Mouse (Mus musculus): Measurements from ENCODE around the gene Asic1.

Asic1 gene

GRCm38 (mm10) chr15:99670154-99670821, at the start of gene Asic1:
TSS of gene Asic1 (plus strand) at chr15:99670368.
- DNase-seq (ENCODE audit: low spot score in 2 of 2), result no peak

GRCm38 (mm10) chr15:99622063-99622462, 48.1 kb upstream of the Asic1 start:
- DNase-seq (ENCODE audit: low spot score in 2 of 2), result no peak

- DNase-seq (ENCODE audit: low spot score in 2 of 2), result no peak
Measured at GRCm38 (mm10) chr15:99631618-99632017, 38.5 kb upstream of the Asic1 start.

- DNase-seq (ENCODE audit: low spot score in 2 of 2), result no peak
Measured at GRCm38 (mm10) chr15:99634702-99635101, 35.5 kb upstream of the Asic1 start.

DNA sequence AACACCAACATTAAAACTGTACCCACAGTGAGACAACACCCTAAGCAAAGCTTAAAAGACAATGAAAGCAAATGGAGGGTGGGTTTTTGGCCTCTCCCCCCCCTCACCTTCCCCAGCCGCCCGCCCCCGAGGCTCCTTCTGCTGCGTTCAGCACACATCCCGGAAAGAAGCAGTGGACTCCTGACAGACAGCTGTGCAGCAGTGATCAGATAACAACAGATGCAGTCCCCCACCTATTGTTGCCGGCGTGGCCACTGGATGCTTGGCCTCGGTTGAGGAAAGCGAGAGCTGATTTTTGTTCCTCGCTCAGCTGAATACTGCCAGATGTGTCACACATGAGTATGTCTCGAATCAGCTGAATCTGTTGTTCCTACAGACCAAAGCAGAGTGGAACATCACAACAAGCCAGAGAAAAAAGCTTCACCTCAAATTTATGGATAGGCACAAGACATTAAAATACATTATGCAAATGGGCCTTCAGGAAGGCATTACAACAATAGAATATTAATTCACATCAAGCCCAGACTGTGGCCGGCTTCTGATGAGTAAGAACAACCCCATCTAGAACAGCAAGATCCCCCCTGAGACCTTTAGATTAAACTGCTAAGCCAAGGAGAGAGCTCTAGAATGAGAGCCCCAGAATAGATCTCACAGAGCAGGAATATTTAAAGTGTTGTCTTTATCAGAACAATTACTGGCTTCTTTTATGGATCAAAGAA, 32.6 kb upstream of the Asic1 start:
- DNase-seq (ENCODE audit: low spot score in 2 of 2), result no peak

DNA sequence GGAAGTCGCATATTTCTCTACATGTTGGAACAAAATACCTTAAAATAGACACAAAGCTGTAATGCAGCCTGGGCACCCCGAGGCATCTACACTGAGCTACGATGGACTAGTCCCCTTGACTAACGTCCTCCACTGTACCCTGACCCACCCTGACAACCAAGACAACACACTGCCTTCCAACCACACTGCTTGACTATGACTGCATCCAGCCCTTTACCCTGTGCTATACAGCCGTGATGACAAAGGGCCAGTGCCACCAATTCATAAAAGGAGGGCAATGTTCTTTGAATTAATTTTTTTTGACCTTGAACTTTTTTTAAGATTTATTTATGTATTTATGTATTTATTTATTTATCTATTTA, 32.1 kb upstream of the Asic1 start:
- no peak for DNase-seq (ENCODE audit: low spot score in 2 of 2)

GRCm38 (mm10) chr15:99642622-99643021, 27.5 kb upstream of the Asic1 start:
- no peak for DNase-seq (ENCODE audit: low spot score in 2 of 2)

GRCm38 (mm10) chr15:99643832-99644231, 26.3 kb upstream of the Asic1 start:
- DNase-seq (ENCODE audit: low spot score in 2 of 2), result no peak

DNA sequence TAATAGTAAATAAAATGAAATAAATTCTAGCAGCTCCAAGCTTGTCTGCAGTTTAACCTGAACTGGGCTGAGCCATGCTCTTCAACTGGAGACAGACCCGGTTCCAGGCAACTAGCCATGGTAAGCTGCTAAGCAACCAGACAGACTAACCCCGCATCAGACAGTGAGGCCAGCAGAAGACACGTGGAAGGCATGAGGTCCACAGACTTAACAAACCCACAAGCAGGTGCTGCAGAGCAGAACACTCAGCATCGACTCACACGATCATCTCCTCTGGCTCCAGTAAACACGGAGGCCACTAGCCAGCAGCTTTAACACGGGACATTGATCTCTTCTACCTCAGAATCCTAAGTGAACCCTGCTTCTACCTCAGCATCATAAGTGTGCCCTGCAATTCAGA, 25.4 kb upstream of the Asic1 start:
- DNase-seq (ENCODE audit: low spot score in 2 of 2), result no peak

DNA sequence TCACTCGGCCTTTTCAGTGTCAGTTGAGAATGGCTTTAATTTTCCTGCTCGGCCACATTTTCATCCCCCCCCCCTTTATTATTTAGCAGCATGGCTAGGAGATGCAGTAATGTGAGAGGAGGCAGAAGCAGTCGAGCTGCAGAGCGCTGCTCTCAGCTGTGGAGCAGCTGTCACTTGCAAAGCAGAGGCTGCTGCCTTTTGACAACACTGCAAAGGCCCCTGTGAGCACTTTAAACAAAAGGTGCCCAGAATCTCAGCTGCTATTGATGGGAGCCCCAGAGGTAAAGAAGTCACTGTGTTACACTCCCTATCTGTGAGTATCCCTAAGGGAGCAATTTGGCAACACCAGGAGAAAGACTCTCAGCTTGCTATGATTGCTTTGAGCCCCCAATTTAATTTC, 21.8 kb upstream of the Asic1 start:
- DNase-seq (ENCODE audit: low spot score in 2 of 2), result no peak

DNA sequence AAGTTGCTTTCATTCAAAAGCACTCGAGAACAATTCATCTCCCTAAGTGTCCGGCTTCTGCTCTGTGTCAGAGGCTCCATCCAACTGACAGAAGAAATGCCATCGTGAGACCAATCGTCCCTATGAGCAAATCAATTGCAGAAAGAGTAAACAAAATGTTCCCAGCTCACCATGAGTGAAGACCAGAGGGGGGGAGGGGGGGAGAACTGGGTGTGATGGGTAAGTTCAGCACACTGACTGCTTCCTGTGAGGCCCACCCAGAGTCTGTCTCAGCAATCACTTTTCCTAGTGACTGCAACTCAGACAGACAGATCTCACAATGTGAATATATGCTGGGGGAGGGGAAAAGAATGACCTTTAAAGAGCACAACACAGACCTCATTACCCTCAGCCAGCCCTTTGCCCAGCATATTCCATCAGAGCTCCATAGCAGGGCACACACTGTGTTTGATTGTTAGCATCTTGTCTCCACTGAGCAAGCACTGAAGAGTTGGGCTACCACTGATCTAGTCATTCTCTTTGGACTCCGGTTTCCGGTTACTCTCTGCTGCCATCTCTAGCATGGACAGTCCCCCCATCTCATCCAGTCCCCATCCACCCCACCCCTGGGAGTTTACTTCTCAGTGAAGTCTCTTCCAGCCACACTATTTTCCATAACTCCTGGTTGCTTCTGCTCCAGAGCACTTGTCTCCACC, 21.0 kb upstream of the Asic1 start:
- no peak for DNase-seq (ENCODE audit: low spot score in 2 of 2)

GRCm38 (mm10) chr15:99650304-99650703, 19.9 kb upstream of the Asic1 start:
- DNase-seq (ENCODE audit: low spot score in 2 of 2), result no peak

GRCm38 (mm10) chr15:99651163-99651872, 18.9 kb upstream of the Asic1 start, which contains the start of gene Racgap1:
TSS of gene Racgap1 (minus strand) at chr15:99651656.
- DNase-seq (ENCODE audit: low spot score in 2 of 2), result peak; percentile 95 to 97

DNA sequence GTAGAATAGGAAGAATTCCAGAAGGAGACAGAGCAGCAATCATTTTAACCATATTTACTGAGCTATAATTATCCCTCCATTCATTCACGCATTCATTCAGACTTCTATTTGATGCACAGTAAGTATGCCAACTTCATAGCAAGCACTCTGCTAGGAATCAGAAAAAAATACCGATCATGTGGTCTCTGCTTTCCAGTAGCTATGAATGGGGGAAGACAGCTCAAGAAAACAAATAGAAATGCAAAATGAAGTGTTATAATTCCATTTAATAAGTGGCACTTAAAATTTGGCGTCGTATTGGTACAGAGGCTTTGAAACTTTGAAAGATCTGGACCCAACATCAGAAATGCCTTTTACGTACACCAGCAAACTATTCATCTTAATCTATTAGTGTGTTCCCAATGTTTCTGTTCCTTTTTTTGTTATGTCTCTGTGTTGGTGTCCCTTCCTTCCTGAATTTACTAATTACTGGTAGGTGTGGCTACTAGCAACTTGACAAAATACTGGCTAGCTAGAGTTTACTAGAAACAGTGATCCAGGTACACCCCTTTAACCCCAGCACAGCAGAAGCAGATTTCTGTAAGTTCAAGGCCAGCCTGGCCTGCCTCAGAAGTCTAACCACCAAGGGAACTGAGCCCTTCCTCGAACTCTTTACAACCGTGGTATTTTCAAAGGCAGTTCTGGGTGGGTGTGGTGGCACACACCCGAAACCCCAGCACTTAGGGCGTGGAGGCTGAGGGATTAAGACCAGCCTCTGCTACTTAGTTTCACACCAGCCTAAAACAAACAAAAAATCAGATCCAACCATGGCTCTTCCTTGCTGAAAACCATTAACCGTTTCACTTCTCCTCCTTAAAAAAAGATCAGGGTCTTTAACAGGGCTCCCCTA, 17.9 kb upstream of the Asic1 start:
- DNase-seq (ENCODE audit: low spot score in 2 of 2), result peak; percentile 20 to 24

DNA sequence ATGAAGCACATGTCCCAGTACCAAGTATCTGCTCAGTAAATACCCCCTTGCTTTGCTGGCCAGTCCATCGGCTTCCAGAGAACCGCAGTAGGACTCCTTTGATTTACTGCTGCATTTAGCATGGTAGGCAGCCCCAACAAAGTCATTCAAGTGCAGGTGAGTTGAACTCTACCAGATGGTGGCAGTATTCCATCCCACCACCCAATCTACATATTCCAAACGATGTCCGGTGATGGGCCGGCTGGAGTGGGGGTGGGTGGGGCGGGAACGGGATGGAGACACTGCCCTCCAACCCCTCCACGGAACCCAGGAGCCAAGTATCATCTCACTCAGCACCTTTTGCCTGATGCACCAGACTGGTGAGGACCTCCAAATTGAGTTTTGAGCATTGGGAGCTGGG, 16.9 kb upstream of the Asic1 start:
- DNase-seq (ENCODE audit: low spot score in 2 of 2), result no peak

DNA sequence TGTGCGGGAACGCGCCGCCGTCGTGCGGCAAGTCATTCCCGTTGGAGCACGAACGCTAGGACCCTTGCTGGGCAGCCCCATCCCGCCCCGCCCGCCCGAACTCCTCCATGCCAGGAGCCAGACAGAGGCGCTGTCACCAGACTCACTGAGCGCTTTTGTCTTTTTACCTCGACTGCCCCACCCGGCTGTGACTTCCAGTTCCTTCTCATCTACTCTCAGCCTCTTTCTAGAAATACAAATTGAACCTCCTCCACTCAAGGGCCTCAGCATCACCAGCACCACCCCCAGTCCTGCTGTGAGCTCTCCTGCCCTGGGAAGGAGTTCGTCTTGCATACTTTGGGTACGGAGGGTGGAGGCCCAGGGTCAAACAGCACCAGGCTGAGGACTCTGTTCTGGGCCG, 16.3 kb upstream of the Asic1 start:
- no peak for DNase-seq (ENCODE audit: low spot score in 2 of 2)

DNA sequence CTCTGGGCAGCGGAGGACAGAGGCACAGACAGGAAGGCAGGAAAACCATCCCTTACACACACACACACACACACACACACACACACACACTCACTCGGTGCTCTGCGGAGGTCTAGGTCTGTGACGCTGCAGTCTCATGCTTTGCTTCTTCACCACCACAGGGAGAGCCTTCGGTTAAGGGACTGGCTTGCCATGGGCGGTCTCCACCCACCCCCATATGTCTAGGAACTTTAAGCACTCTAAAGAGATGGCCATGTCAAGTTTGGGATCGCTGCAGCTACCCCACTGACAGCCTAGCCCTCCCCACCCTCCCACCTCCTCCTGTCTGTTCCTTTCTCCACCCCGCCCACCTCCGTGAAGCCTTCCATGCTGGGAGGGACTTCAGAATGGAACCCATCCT, 14.2 kb upstream of the Asic1 start:
- DNase-seq (ENCODE audit: low spot score in 2 of 2), result no peak

GRCm38 (mm10) chr15:99658437-99658836, 11.7 kb upstream of the Asic1 start:
- DNase-seq (ENCODE audit: low spot score in 2 of 2), result no peak

GRCm38 (mm10) chr15:99661121-99661830, 8.9 kb upstream of the Asic1 start:
- DNase-seq (ENCODE audit: low spot score in 2 of 2), result no peak

DNA sequence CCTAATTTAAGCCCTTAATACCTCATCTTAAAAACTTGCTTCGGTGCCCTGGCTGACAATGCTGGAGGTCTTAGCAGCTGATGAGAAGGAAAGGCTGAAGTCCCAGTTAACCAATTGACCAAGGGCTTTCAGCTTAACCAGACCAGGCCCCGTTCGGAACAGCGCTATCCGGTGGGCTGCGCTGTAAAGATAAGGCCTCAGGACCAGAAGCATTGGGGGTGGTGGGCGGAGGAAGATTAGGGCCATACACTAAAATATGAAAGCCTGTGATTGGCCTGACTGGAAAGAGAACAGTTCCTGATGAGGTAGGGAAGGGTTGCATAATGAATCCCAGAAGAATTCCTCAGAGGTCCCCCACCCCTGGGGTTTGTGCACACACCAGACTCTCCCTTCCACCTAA, 7.8 kb upstream of the Asic1 start:
- no peak for DNase-seq (ENCODE audit: low spot score in 2 of 2)
